Mouse (Mus musculus): Measurements from ENCODE around the gene Tas2r134.

- TF ChIP-seq CTCF (conservative IDR thresholded peaks at IDR 0.05; ENCODE audit: low read length) = no peak
- TF ChIP-seq NANOG (IDR thresholded peaks at IDR 0.05; ENCODE audit: borderline replicate concordance, low read length) = no peak
Observed at GRCm38 (mm10) chr2:51621931-51622330, 5.4 kb upstream of the Tas2r134 start.
